Mouse (Mus musculus) adrenal gland, postnatal 25 days (tissue): ENCODE measurements around the gene Sf1. TPM values are rescaled to one million over a fixed set of nuclear protein-coding genes. Genes with fewer than 3 reads are reported as not detected.

Experiments
- DNase-seq: peaks from one replicate; pipeline ENCODE4 v3.0.0; 2021; ENCODE audit warnings: mixed read lengths
- total RNA-seq: library from RNA; stranded (reverse); gene quantifications from 2 replicates; pipeline ENCODE4 v1.2.3, GENCODE M21; 2021

Sf1 gene
- total RNA-seq, 1 experiment from 2014 or later, result 211 TPM

DNA sequence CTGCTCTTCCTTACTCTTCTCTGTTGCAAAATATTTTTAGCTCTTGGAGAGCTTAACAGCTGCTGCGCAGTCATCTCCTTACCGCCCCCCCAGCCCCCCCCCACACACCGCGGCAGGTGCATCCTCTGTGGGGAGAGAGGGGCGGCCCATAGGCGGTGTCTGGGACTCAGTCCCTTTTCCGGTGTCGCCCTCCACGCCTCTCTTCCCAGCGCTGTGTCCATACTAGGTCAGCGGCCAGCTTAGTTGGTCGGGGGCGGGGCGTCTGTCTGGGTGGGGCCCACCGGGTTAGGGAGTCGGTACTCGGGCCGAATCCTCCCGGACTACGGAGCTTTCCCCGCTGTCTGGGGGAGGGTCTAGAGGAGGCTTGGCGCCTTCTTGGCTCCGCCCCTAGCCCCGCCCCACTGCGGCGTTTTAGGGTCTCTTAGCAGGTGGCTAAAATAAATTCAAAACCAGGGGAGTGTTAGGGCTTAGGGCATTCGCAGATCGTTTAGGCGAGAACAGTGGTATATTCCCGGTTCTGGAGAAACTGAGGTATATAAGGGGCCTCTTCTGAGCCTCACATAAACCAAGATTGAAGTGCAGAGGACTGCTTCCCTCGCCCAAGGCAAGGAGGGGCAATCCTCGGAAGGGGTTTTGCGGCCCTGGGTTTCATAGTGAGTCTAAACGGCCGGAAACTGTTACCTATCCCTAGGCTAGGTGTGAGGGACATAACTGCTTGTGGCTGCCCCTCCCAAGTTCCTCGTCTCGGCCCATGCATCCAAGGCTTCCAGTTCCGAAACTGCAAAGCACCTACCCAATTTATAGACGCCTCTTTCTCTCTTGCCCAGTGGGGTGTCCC, 35.2 kb downstream of the Sf1 start:
- DNase-seq, result peak; percentile 69

DNA sequence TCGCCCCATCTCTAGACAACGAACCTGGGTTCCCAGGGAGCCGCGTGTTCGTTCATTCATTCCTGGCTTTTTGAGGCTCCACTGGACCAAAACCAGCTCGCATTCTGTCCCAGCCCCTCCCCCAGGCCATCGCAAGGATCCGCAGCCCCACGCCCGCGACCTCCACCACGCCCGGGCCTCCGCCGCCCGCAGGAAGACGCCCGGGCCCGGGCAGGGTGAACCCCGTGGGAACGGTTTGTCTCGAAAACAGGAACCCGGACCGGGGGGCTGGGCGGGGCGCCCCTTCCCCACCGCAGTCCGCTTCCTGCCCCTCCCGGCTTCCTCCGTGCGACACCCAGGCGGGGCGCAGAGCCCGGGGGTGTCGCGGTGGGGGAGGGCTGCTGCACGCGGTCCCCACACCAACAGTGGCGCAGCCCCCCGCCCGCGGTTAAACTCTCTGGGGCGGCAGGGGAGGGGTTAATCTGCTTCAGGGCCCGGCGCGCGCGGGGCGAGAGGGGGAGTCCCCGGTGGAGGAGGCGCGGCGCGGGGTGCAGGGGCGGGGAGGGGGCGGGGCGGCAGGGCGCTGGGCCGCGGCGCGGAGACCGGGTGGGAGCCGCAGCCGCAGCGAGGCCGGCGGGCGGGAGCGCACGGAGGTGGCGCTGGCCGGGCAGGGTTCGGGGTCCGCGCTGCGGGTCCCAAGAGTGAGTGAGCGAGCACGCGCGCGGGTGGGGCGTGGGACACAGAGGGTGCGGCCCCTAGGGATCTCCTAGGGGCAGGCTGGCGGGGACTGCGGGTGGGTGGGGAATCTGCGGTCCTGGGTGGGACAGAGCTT, 36.0 kb downstream of the Sf1 start, which contains the start of gene Rasgrp2:
Rasgrp2 (plus strand) TSS at position 56 of the 811 bp plus-strand sequence.
- peak; percentile 52 for DNase-seq

GRCm38 (mm10) chr19:6400096-6401086, 36.9 kb downstream of the Sf1 start:
- DNase-seq, result peak; percentile 24

- DNase-seq, result peak; percentile 80
These were observed 37.8 kb downstream of the Sf1 start for GRCm38 (mm10) chr19:6401131-6401815.

GRCm38 (mm10) chr19:6401951-6402350, 38.5 kb downstream of the Sf1 start:
- DNase-seq, result peak; percentile 26

- no peak for DNase-seq
These were observed 40.4 kb downstream of the Sf1 start for GRCm38 (mm10) chr19:6403869-6404268.

DNA sequence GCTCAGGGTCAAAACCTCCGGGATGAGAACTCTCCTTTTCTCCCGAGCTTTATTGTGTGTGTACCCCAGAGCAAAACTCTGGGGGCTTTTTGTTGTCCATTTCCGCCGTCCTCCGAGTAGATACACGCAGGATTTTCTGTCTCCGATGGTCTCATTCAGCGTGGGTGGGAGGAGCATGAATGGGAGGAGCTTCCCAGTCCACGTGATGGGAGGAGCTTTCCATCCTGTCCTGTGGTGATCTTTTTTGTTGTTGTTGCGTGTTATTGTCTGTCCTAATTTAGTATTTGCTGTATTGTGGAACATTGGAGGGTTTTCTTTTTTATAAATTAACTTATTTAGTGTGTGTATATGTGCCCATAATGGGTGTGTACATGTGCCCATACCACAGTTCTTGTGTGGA, 41.9 kb downstream of the Sf1 start:
- DNase-seq, result no peak

DNA sequence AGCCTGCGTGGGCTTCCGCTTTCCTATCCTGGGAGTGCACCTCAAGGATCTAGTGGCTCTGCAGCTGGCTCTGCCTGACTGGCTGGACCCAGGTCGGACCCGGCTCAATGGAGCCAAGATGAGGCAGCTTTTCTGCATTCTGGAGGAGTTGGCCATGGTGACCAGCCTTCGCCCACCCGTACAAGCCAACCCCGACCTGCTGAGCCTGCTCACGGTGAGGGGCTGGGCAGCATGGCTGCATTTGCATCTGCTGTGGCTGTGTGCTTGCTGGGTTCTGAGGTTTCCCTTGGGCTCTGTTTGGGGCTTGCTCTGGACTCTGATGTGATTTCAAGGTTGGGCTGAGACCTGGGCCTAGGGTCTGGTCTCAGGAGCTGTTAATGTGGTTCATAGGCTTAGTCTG, 43.6 kb downstream of the Sf1 start:
- no peak for DNase-seq

DNA sequence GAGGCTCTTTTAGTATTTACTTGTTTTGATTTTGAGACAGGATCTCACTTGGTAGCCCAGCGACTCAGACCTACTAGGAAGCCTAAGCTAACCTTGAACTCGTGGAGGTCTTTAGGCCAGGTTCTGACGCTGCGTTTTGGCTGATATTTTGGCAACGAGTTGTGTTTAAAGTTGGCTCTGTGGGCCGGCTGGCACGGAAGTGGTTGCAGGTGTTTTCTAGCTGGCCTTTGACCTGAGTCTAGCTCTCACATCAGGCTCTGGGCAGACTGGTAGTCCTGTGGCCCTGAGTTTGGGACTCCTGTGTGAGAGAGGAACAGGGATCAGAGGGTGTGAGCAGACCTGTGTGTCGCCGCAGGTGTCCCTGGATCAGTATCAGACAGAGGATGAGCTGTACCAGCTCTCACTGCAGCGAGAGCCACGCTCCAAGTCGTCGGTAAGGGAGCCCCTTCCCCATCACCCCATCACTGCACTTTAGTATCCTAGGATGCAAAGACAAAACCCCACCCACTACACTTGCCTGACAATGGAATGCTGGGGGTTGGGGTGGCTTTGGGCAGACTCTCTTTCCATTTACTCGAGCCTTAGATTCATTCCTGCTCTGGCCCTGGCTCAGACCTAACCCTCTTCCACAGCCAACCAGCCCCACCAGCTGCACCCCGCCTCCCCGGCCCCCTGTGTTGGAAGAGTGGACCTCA, 44.5 kb downstream of the Sf1 start:
- no peak for DNase-seq

DNA sequence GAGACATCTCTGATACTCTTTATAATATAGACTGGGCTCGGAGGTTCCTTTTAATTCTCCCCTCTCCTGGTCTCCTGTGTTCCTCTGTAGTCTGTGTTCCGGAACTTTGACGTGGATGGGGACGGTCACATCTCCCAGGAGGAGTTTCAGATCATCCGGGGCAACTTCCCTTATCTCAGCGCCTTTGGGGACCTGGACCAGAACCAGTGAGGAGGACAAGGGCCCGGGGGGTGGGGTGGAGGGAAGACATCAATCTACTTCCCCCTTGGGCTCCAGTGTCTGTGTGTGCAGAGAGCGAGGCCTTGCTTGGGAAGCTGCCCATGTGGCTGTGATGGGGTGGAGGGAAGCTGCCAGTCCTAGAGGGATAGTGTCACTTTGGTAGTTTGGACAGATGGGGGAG, 45.3 kb downstream of the Sf1 start:
- DNase-seq, result no peak

GRCm38 (mm10) chr19:6409176-6409575, 45.7 kb downstream of the Sf1 start:
- no peak for DNase-seq

DNA sequence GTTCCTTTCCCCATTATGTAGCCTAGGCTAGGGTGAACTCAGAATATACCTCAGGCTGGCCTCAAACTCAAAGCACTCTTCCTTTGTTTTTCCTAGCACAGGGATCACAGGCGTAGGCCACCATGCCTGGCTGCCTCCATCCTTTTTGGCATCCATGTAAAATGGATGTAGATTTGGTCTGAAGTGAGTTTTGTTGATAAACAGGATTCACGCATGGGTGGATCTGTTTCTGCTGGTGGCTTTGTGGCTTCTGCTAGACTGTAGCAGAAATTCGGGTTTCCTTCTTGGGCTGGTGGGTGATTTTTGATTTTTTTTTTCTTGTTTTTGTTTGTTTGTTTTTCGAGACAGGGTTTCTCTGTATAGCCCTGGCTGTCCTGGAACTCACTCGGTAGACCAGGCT, 46.4 kb downstream of the Sf1 start:
- DNase-seq, result no peak

DNA sequence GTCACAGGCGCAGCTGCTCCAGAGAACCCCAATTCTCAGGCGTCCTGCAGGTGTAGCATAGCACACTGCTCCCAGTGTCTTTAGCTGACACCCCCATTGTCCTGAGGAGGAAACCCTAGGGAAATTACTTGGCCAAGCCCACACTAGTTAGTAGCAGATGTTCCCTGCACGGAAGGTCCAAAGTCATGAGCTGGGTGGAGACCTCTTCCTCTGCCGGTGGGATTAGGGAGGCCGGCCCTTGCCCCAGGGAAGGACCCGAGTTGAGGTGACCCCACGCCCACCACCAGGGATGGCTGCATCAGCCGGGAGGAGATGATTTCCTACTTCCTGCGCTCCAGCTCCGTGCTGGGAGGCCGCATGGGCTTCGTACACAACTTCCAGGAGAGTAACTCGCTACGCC, 49.3 kb downstream of the Sf1 start:
- no peak for DNase-seq

DNA sequence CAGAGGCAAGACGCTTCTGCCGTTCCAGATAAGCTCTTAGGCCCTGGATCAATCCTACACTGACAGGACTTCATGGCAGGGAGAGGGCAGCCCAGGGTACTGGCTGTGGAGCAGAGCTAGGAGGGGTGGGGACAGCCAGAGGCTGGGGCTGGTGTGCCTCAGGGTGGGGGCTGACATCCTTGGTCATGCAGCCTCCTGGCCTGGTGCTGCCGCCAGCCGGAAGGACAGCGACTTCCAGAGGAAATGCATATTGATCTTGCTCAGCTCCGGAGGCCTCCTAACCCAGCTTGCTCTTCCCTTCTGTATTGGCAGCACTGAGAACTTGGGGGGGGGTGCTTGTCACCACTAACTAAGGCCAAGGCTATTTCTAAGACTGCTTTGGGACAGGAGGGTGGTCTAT, 52.0 kb downstream of the Sf1 start:
- no peak for DNase-seq

- DNase-seq, result no peak
These were observed 52.8 kb downstream of the Sf1 start for GRCm38 (mm10) chr19:6416124-6416770.

DNA sequence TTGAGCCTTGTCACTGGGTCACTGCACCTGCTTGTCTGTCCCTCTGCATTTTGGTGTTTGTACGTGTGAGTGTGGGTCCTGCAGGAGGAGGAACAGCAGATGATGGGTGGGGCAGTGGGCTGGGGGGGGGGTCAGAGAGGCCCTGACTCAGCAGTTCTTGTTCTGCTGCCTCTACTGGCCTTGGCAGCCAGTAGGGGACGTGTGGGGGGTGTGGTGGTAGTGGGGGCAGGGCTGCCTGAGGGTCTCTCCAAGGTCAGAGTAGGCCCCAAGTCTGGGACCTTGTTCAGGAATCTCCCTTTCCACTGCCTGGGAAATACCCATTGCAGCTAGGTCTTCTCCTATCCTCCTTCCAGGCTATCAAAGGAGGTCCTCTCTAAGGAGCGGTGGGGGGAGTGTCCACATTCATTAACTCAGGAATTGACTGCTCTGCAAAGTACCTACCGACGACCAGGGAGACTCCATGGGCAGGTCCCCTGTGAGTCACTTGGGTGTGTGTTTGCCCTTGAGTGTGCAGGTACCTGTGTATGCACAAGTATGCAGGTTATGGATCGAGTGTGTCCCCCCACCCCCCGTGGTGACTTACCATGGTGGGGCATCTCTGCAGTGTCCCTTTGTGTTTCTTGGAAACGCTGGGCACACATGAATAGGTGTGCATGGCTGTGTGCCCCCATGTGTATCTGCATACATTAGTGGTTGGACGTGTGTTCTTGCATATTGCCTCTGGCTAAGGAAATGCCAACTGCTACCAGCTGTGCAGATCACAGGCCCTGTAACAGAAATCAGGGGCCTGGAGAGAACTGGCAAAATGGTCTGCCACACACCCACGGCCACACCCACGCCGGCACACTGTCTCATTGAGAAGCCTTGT, 53.6 kb downstream of the Sf1 start:
- no peak for DNase-seq

- peak; percentile 86 for DNase-seq
These were observed 54.9 kb downstream of the Sf1 start, which contains the start of gene Nrxn2 for GRCm38 (mm10) chr19:6418233-6418879. TSS of gene Nrxn2 (plus strand) at chr19:6418731.

DNA sequence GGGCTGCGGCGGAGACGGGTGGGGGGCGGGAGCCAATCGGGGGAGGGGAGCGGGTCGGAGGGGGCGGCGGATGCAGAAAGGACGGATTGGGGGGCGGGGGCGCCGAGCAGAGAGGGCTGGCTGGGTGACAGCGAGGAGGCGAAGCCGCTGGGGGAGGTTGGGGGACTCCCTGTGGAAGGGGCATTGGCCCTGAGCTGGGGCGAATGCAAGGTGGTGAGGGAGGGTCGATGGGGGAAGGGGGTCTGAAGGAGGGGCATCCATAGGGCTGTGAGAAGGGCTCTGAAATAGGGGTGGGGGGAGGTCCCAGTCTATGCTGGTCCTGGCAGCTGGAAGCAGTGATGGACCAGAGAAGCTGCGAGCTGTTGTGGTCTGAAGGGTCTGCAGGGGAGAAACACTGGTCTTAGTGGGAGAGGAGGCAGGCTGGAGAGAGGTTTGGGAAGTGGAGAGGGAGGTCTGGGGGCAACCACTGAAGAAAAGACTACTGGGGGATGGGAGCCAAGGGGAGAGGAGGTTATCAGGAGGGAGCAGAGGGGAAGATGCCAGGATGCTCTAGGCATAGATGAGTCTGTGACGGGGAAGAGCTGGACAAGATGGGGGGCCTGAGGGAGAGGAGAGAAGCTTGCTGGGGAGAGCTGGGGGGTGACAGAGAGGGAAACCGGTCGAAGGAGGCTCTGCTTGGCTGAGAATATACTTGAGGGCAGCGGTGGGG, 55.6 kb downstream of the Sf1 start:
- no peak for DNase-seq
